Mouse (Mus musculus) limb, embryonic 11.5 days (tissue): ENCODE measurements around the gene Cfap58. TPM values are rescaled to one million over a fixed set of nuclear protein-coding genes. Genes with fewer than 3 reads are reported as not detected.

Experiments used
- ATAC-seq: fragments of 200-750 bp; cut with Nextera tagmentation; 2 replicates; pipeline ENCODE4 v1.8.0; 2017; ENCODE audit warnings: low read depth; ENCODE audit not compliant: insufficient number of reproducible peaks, low FRiP score, low TSS enrichment
- DNase-seq: peaks from one replicate; pipeline ENCODE4 v3.0.0-alpha.2; 2015; ENCODE audit warnings: low spot score
- H3K27ac ChIP-seq: fragments of 300-500 bp; sonication (generic); replicated peaks from 2 replicates; pipeline ENCODE4 v1.5.1; 2014; ENCODE audit warnings: low read depth, mild to moderate bottlenecking, low read length
- H3K27me3 ChIP-seq: fragments of 300-500 bp; sonication (generic); 2 replicates; pipeline ENCODE4 v1.6.1; 2014; ENCODE audit warnings: mild to moderate bottlenecking, low read length, mixed read lengths; ENCODE audit not compliant: control insufficient read depth, insufficient read depth
- H3K36me3 ChIP-seq: fragments of 300-500 bp; sonication (generic); 2 replicates; pipeline ENCODE4 v1.6.1; 2014; ENCODE audit warnings: mild to moderate bottlenecking, low read length, moderate library complexity, mixed read lengths; ENCODE audit not compliant: control insufficient read depth, insufficient read depth
- H3K4me1 ChIP-seq: fragments of 300-500 bp; sonication (generic); 2 replicates; pipeline ENCODE4 v1.6.1; 2014; ENCODE audit warnings: low read length, mixed read lengths; ENCODE audit not compliant: control insufficient read depth, insufficient read depth
- H3K4me2 ChIP-seq: fragments of 300-500 bp; sonication (generic); 2 replicates; pipeline ENCODE4 v1.6.1; 2014; ENCODE audit warnings: low read depth, mild to moderate bottlenecking, moderate library complexity; ENCODE audit not compliant: severe bottlenecking
- H3K4me3 ChIP-seq: fragments of 300-500 bp; sonication (generic); 2 replicates; pipeline ENCODE4 v1.5.1; 2014; ENCODE audit warnings: low read depth, low read length
- H3K9ac ChIP-seq: fragments of 300-500 bp; sonication (generic); 2 replicates; pipeline ENCODE4 v1.6.1; 2014; ENCODE audit warnings: mild to moderate bottlenecking, low read length
- H3K9me3 ChIP-seq: fragments of 300-500 bp; sonication (generic); 2 replicates; pipeline ENCODE4 v1.6.1; 2016; ENCODE audit warnings: low read length; ENCODE audit not compliant: control insufficient read depth
- WGBS: fragments of 180-500 bp; shearing (Covaris S2); extraction: QIAGEN DNeasy Blood & Tissue Kit; methylation state at CpG from one replicate; pipeline ENCODE4 v1.1.7; 2014; 5-methylcytosine and 5-hydroxymethylcytosine counted together
- polyA plus RNA-seq: library from polyadenylated mRNA; unstranded; fragments of >200 nt; fragmentation: Nextera tagmentation; extraction: Ambion mirVana; gene quantifications from 2 replicates; pipeline ENCODE4 v1.2.1, GENCODE M21; 2014

The Cfap58 gene
- polyA plus RNA-seq, 1 experiment from 2014 or later, result 0.09 TPM

DNA sequence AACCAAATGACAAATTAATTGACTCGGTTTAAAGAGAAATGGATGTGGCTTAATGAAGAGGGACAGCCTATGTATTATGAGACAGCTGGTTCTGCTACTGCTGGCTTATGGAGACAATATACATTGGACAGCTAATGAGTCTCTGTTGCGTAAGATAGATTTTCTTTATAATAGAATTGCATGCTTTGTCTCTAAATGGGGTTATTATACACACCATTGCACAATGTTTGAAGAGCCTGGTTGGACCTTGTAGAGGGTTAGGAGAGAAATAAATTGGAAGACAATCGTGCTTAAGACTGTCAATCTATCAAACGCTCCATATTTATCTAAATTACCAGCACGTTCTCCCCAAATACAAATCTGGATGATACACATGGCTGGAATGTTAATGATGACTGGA lies 85.3 kb downstream of the Cfap58 start:
- DNase-seq, result no peak
- H3K27ac ChIP-seq, result no peak overlapping the region
- 92% methylated on average over 5 of the region's 5 CpGs for WGBS
- no peaks in the 10 kb centered on the region for H3K4me1 ChIP-seq
- H3K9ac ChIP-seq, result no peak overlapping the region
- ATAC-seq, result no peak
- no peaks in the 10 kb centered on the region for H3K27me3 ChIP-seq
- no peaks in the 10 kb centered on the region for H3K9me3 ChIP-seq
- H3K4me2 ChIP-seq, result no peak overlapping the region
- H3K36me3 ChIP-seq, result no peaks in the 10 kb centered on the region
- no peak overlapping the region for H3K4me3 ChIP-seq

- Histone ChIP-seq H3K4me1 (no peaks in the 10 kb centered on the region), H3K36me3 (no peaks in the 10 kb centered on the region), H3K4me3 (no peak overlapping the region), H3K27me3 (no peaks in the 10 kb centered on the region), H3K27ac (no peak overlapping the region), H3K9ac (no peak overlapping the region), H3K9me3 (no peaks in the 10 kb centered on the region), H3K4me2 (no peak overlapping the region)
- 91% methylated on average over 10 of the region's 10 CpGs for WGBS
- no peak for ATAC-seq
- DNase-seq, result no peak
Measured at GRCm38 (mm10) chr19:48023726-48024125, 86.3 kb downstream of the Cfap58 start.

GRCm38 (mm10) chr19:48025366-48025765 lies 87.9 kb downstream of the Cfap58 start:
- whole genome bisulfite sequencing, result 84% methylated on average over 8 of the region's 8 CpGs
- DNase-seq (no peak), ATAC-seq (no peak)
- H3K4me3 ChIP-seq, result no peak overlapping the region
- H3K27me3 ChIP-seq, result no peaks in the 10 kb centered on the region
- H3K9me3 ChIP-seq, result no peaks in the 10 kb centered on the region
- no peak overlapping the region for H3K27ac ChIP-seq
- H3K36me3 ChIP-seq, result no peaks in the 10 kb centered on the region
- H3K9ac ChIP-seq, result no peak overlapping the region
- H3K4me2 ChIP-seq, result no peak overlapping the region
- no peaks in the 10 kb centered on the region for H3K4me1 ChIP-seq

GRCm38 (mm10) chr19:48026882-48027281 lies 89.4 kb downstream of the Cfap58 start:
- no peak for DNase-seq
- 89% methylated on average over 2 of the region's 2 CpGs for WGBS

GRCm38 (mm10) chr19:48039554-48039953 lies 102.1 kb downstream of the Cfap58 start:
- DNase-seq (no peak), ATAC-seq (no peak)
- no peak overlapping the region for H3K4me2 ChIP-seq
- no peaks in the 10 kb centered on the region for H3K9me3 ChIP-seq
- H3K4me3 ChIP-seq, result no peak overlapping the region
- WGBS, result 91% methylated on average over 8 of the region's 8 CpGs
- H3K27me3 ChIP-seq, result no peaks in the 10 kb centered on the region
- H3K9ac ChIP-seq, result no peak overlapping the region
- no peaks in the 10 kb centered on the region for H3K36me3 ChIP-seq
- H3K4me1 ChIP-seq, result no peaks in the 10 kb centered on the region
- H3K27ac ChIP-seq, result no peak overlapping the region

More at GRCm38 (mm10) chr19:48026882-48027281, 89.4 kb downstream of the Cfap58 start:
- Histone ChIP-seq H3K9ac (no peak overlapping the region), H3K36me3 (no peaks in the 10 kb centered on the region), H3K4me3 (no peak overlapping the region), H3K27ac (no peak overlapping the region), H3K4me1 (no peaks in the 10 kb centered on the region), H3K27me3 (no peaks in the 10 kb centered on the region), H3K9me3 (no peaks in the 10 kb centered on the region), H3K4me2 (no peak overlapping the region)
- no peak for ATAC-seq

DNA sequence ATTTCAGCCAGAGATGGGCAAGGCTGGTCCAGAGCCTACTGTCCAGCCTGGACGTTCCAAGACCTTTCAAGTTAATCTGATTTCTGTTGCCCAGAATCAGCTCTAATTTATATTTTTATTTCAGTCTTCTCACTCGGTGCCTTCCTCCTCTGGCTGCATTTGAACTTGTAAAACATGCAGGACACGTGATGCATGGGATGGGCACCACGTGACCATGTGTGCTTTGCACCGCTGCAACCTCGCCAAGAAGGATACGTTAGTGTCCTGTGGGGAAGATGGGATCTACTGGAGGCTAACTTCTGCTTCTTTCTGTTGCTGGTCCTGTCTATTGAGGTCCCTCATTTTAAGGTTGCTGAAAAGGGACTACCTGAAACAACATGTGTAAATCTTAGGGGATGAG lies 109.8 kb downstream of the Cfap58 start:
- 77% methylated on average over 7 of the region's 7 CpGs for WGBS
- H3K27ac ChIP-seq, result no peak overlapping the region
- H3K4me2 ChIP-seq, result no peak overlapping the region
- H3K36me3 ChIP-seq, result no peaks in the 10 kb centered on the region
- no peak for DNase-seq
- no peak overlapping the region for H3K4me3 ChIP-seq
- H3K9ac ChIP-seq, result no peak overlapping the region
- H3K4me1 ChIP-seq, result peaks cover 3% of the 10 kb centered on the region; the same call in 1 of the 2 replicates
- H3K9me3 ChIP-seq, result no peaks in the 10 kb centered on the region
- ATAC-seq, result no peak
- H3K27me3 ChIP-seq, result no peaks in the 10 kb centered on the region

- Histone ChIP-seq H3K27me3 (no peaks in the 10 kb centered on the region), H3K9ac (no peak overlapping the region), H3K36me3 (no peaks in the 10 kb centered on the region), H3K4me1 (peaks cover 3% of the 10 kb centered on the region; the same call in 1 of the 2 replicates), H3K27ac (no peak overlapping the region), H3K4me2 (no peak overlapping the region), H3K9me3 (no peaks in the 10 kb centered on the region), H3K4me3 (no peak overlapping the region)
- no peak for DNase-seq
- 39% methylated on average over 3 of the region's 3 CpGs for WGBS
- ATAC-seq, result peak; percentile 26; the same call in 1 of the 2 replicates
Measured at GRCm38 (mm10) chr19:48049361-48049760, 111.9 kb downstream of the Cfap58 start.

DNA sequence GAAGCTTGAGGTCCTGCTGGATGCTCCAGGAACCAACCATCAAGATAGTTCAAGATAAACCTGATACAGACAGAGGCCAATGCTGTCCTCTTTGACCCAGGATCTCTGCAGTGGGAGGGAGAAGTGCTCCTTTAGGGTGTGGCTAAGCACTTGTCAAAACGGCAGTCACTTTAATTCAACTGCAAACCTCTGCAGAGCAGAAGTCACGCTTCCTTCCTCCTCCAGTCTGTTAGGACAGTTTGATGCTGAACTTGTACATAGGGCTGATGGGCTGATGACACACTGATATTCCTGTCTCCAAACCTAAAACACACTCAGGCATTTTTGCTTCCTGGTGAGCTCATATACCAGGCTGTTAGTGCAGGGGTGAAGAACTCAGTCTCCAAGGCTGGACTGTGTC lies 125.8 kb downstream of the Cfap58 start:
- Histone ChIP-seq H3K4me1 (0 out of 2 replicates have a peak, but pooled peaks cover 2% of the 10 kb centered on the region), H3K9me3 (no peaks in the 10 kb centered on the region), H3K4me3 (no peak overlapping the region), H3K9ac (no peak overlapping the region), H3K4me2 (no peak overlapping the region), H3K27me3 (no peaks in the 10 kb centered on the region), H3K27ac (no peak overlapping the region), H3K36me3 (no peaks in the 10 kb centered on the region)
- WGBS, result 45% methylated on average over 2 of the region's 2 CpGs
- DNase-seq (no peak), ATAC-seq (no peak)

DNA sequence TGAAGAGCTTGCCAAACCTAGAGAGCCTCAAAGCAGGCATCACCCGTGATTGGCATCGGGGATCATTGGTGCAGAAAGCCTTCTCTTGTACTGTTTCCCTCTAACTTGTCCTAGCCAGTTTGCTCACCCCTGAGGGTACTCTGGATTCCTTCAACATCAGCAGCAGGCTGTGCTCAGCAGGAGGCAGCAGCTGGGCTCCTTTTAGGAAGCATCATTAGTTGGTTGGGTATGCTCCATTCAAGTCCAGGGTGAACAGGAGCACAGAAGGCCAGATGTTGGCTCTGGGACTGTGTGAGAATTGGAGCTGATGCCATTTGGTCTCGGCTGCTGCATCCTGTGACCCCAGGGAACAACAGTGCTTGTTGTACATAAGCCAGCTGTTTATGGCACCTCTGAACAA lies 142.2 kb downstream of the Cfap58 start:
- Histone ChIP-seq H3K9ac (no peak overlapping the region), H3K4me3 (no peak overlapping the region), H3K27me3 (no peaks in the 10 kb centered on the region), H3K36me3 (no peaks in the 10 kb centered on the region), H3K4me1 (peaks cover 3% of the 10 kb centered on the region; the same call in 1 of the 2 replicates), H3K9me3 (no peaks in the 10 kb centered on the region), H3K27ac (no peak overlapping the region), H3K4me2 (no peak overlapping the region)
- ATAC-seq (no peak), DNase-seq (peak; percentile 42)
- WGBS, result 43% methylated on average over 3 of the region's 3 CpGs
